Mouse (Mus musculus) heart, embryonic 16.5 days (tissue): ENCODE data around the gene Zc3h4. TPM values are rescaled to one million over a fixed set of nuclear protein-coding genes. Genes with fewer than 3 reads are reported as not detected.

ENCODE experiments used
- ATAC-seq: fragments of 200-750 bp; cut with Nextera tagmentation; replicated peaks from 2 replicates; pipeline ENCODE4 v1.8.0; 2017; ENCODE audit warnings: moderate number of reproducible peaks; ENCODE audit not compliant: insufficient read depth, low FRiP score; ENCODE audit errors: extremely low read depth
- H3K27ac ChIP-seq: fragments of 300-500 bp; sonication (generic); 2 replicates; pipeline ENCODE4 v1.5.1; 2014; ENCODE audit warnings: mild to moderate bottlenecking, low read length, control low read depth, moderate library complexity
- H3K27me3 ChIP-seq: fragments of 300-500 bp; sonication (generic); 2 replicates; pipeline ENCODE4 v1.6.1; 2014; ENCODE audit warnings: low read length, mixed read lengths; ENCODE audit not compliant: control insufficient read depth, insufficient read depth
- H3K36me3 ChIP-seq: fragments of 300-500 bp; sonication (generic); 2 replicates; pipeline ENCODE4 v1.6.1; 2014; ENCODE audit not compliant: control insufficient read depth, insufficient read depth
- H3K4me1 ChIP-seq: fragments of 300-500 bp; sonication (generic); 2 replicates; pipeline ENCODE4 v1.6.1; 2014; ENCODE audit warnings: low read length, mixed read lengths; ENCODE audit not compliant: control insufficient read depth, insufficient read depth
- H3K4me2 ChIP-seq: fragments of 300-500 bp; sonication (generic); 2 replicates; pipeline ENCODE4 v1.6.1; 2014; ENCODE audit warnings: low read depth, mild to moderate bottlenecking, control low read depth, low read length
- H3K4me3 ChIP-seq: fragments of 300-500 bp; sonication (generic); 2 replicates; pipeline ENCODE4 v1.5.1; 2014; ENCODE audit warnings: mild to moderate bottlenecking, control low read depth, low read length
- H3K9ac ChIP-seq: fragments of 300-500 bp; sonication (generic); 2 replicates; pipeline ENCODE4 v1.6.1; 2014; ENCODE audit warnings: low read length, control low read depth
- H3K9me3 ChIP-seq: fragments of 300-500 bp; sonication (generic); replicated peaks from 2 replicates; pipeline ENCODE4 v1.6.1; 2016; ENCODE audit warnings: low read length; ENCODE audit not compliant: control insufficient read depth
- WGBS: fragments of 180-500 bp; shearing (Covaris S2); extraction: QIAGEN DNeasy Blood & Tissue Kit; methylation state at CpG from one replicate; pipeline ENCODE4 v1.1.7; 2014; 5-methylcytosine and 5-hydroxymethylcytosine counted together
- polyA plus RNA-seq: library from polyadenylated mRNA; unstranded; fragments of >200 nt; fragmentation: Nextera tagmentation; extraction: Ambion mirVana; gene quantifications from 2 replicates; pipeline ENCODE4 v1.2.1, GENCODE M21; 2015

Zc3h4 gene
- polyA plus RNA-seq, 1 experiment from 2014 or later, result 9.0 TPM

GRCm38 (mm10) chr7:16405073-16405455 lies 4.4 kb downstream of the Zc3h4 start:
- Histone ChIP-seq H3K9me3 (no peaks in the 10 kb centered on the region), H3K36me3 (no peaks in the 10 kb centered on the region), H3K4me3 (peak overlapping the region; percentile 8; the same call in 1 of the 2 replicates), H3K27ac (peak overlapping the region; percentile 92), H3K27me3 (no peaks in the 10 kb centered on the region), H3K4me2 (peak overlapping the region; percentile 54; the same call in 1 of the 2 replicates), H3K9ac (peak overlapping the region; percentile 59), H3K4me1 (peaks cover 36% of the 10 kb centered on the region)
- ATAC-seq, result no peak
- WGBS, result 37% methylated on average over 2 of the region's 2 CpGs

- peak; percentile 23; the same call in 1 of the 2 replicates for ATAC-seq
- H3K9ac ChIP-seq, result peak overlapping the region; percentile 35
- H3K4me3 ChIP-seq, result peak overlapping the region; percentile 15; the same call in 1 of the 2 replicates
- H3K9me3 ChIP-seq, result no peaks in the 10 kb centered on the region
- H3K27me3 ChIP-seq, result no peaks in the 10 kb centered on the region
- no peaks in the 10 kb centered on the region for H3K36me3 ChIP-seq
- WGBS, result 26% methylated on average over 11 of the region's 11 CpGs
- peak overlapping the region; percentile 92 for H3K27ac ChIP-seq
- H3K4me2 ChIP-seq, result peak overlapping the region; percentile 54
- H3K4me1 ChIP-seq, result peaks cover 36% of the 10 kb centered on the region
Measured at GRCm38 (mm10) chr7:16405516-16406351, 5.0 kb downstream of the Zc3h4 start.

- Histone ChIP-seq H3K27me3 (no peaks in the 10 kb centered on the region), H3K9me3 (no peaks in the 10 kb centered on the region), H3K9ac (no peak overlapping the region), H3K27ac (no peak overlapping the region), H3K4me2 (no peak overlapping the region), H3K36me3 (no peaks in the 10 kb centered on the region), H3K4me1 (peaks cover 38% of the 10 kb centered on the region), H3K4me3 (no peak overlapping the region)
- 68% methylated on average over 3 of the region's 3 CpGs for WGBS
- no peak for ATAC-seq
Measured at GRCm38 (mm10) chr7:16406978-16407377, 6.3 kb downstream of the Zc3h4 start.

- WGBS, result 92% methylated on average over 5 of the region's 5 CpGs
Measured at GRCm38 (mm10) chr7:16411100-16411499, 10.4 kb downstream of the Zc3h4 start.

GRCm38 (mm10) chr7:16412220-16412896 lies 11.6 kb downstream of the Zc3h4 start:
- H3K4me1 ChIP-seq, result peaks cover 21% of the 10 kb centered on the region
- peaks cover 3% of the 10 kb centered on the region; the same call in 1 of the 2 replicates for H3K36me3 ChIP-seq
- H3K27me3 ChIP-seq, result no peaks in the 10 kb centered on the region
- H3K27ac ChIP-seq, result no peak overlapping the region
- no peak overlapping the region for H3K4me3 ChIP-seq
- no peak overlapping the region for H3K4me2 ChIP-seq
- H3K9ac ChIP-seq, result no peak overlapping the region
- WGBS, result 76% methylated on average over 8 of the region's 8 CpGs
- ATAC-seq, result no peak
- no peaks in the 10 kb centered on the region for H3K9me3 ChIP-seq

More at GRCm38 (mm10) chr7:16411100-16411499, 10.4 kb downstream of the Zc3h4 start:
- H3K27me3 ChIP-seq, result no peaks in the 10 kb centered on the region
- H3K9ac ChIP-seq, result no peak overlapping the region
- H3K9me3 ChIP-seq, result no peaks in the 10 kb centered on the region
- no peak overlapping the region for H3K27ac ChIP-seq
- H3K36me3 ChIP-seq, result no peaks in the 10 kb centered on the region; the same call in 1 of the 2 replicates
- no peak for ATAC-seq
- H3K4me3 ChIP-seq, result no peak overlapping the region
- H3K4me1 ChIP-seq, result peaks cover 18% of the 10 kb centered on the region
- no peak overlapping the region for H3K4me2 ChIP-seq

- no peak overlapping the region for H3K27ac ChIP-seq
- no peak overlapping the region for H3K4me3 ChIP-seq
- no peaks in the 10 kb centered on the region for H3K9me3 ChIP-seq
- peaks cover 26% of the 10 kb centered on the region for H3K4me1 ChIP-seq
- H3K27me3 ChIP-seq, result no peaks in the 10 kb centered on the region
- 81% methylated on average over 2 of the region's 2 CpGs for WGBS
- no peak for ATAC-seq
- H3K36me3 ChIP-seq, result peaks cover 3% of the 10 kb centered on the region; the same call in 1 of the 2 replicates
- no peak overlapping the region for H3K4me2 ChIP-seq
- no peak overlapping the region for H3K9ac ChIP-seq
Measured at GRCm38 (mm10) chr7:16412930-16413329, 12.2 kb downstream of the Zc3h4 start.

- ATAC-seq, result no peak
- Histone ChIP-seq H3K27ac (no peak overlapping the region), H3K4me1 (peaks cover 27% of the 10 kb centered on the region), H3K4me2 (no peak overlapping the region), H3K36me3 (peaks cover 16% of the 10 kb centered on the region), H3K9ac (no peak overlapping the region), H3K27me3 (no peaks in the 10 kb centered on the region), H3K9me3 (no peaks in the 10 kb centered on the region), H3K4me3 (no peak overlapping the region)
- 70% methylated on average over 3 of the region's 3 CpGs for WGBS
Measured at GRCm38 (mm10) chr7:16415426-16415825, 14.7 kb downstream of the Zc3h4 start.

GRCm38 (mm10) chr7:16417141-16417771 lies 16.5 kb downstream of the Zc3h4 start:
- Histone ChIP-seq H3K4me2 (0 out of 2 replicates have a peak overlapping the region, but pooled peaks have one; percentile 10), H3K9ac (no peak overlapping the region), H3K4me3 (no peak overlapping the region), H3K27me3 (no peaks in the 10 kb centered on the region), H3K36me3 (peaks cover 34% of the 10 kb centered on the region), H3K27ac (peak overlapping the region; percentile 82), H3K4me1 (peaks cover 25% of the 10 kb centered on the region), H3K9me3 (no peaks in the 10 kb centered on the region)
- WGBS, result 41% methylated on average over 10 of the region's 10 CpGs
- ATAC-seq, result peak; percentile 84
